9 mouse cellular contexts compared by ENCODE assay signal in the genomic region with DNA sequence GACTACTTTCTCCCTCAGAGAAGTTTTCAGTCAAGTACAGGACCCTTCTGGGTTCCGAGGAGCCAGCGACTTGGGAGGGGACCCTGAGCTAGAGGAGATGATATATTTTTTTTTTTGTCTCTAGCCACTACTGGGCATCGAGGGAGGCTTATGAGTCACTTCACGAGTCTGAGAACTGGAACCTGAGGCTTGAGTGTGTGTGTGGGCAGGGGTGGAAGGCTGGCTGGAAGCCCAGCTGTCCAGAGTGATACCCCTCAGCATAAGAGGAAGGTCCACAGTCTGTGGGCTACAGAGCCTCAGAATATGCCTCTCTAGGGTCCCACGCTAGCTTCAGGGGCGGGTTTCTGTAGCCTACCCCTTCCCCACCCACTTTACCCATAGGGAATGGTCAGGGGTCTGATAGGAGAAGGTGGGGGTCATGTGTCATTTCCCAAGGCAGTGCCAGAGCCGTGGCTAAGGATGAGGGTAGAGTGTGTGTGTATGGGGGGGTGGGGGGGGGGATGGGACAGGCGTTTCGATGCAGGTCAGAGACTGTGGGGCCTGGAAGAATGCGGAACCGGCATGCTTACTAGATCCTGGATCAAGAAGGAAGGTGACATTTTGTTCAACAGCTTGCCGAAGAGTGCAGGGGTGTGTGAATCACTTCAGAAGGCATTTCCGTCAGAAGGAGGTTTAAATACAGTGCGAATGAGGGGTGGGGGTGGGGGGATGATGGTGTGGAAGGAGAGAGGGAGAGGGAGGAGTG. TPM values are rescaled to one million over a fixed set of nuclear protein-coding genes. Genes with fewer than 3 reads are reported as not detected.
DNase-seq lines count a peak whose midpoint lies in the region; ATAC-seq and TF ChIP-seq lines count a peak whose summit lies in the region.
"Had no signal": no experiment of that assay in that cellular context is flagged by ENCODE, and none has a peak within 500 bp of the region (broad histone marks: within the 10 kb centered on the region; RNA-seq: fewer than 3 reads in every experiment).

No protein-coding gene starts in this region.

- 0 out of 2 replicates have a peak, but pooled peaks cover 3% of the 10 kb centered on the region for H3K9me3 ChIP-seq in heart, embryonic 12.5 days (replicated peaks)
- no peaks in the 10 kb centered on the region for H3K9me3 ChIP-seq in lung, embryonic 15.5 days
- no peaks in the 10 kb centered on the region for H3K9me3 ChIP-seq in G1E (replicated peaks)
- no peaks in the 10 kb centered on the region for H3K9me3 ChIP-seq in liver, embryonic 15.5 days (replicated peaks)

- H3K36me3 ChIP-seq in heart, embryonic 12.5 days: no peaks in the 10 kb centered on the region
- H3K36me3 ChIP-seq in lung, embryonic 15.5 days: no peaks in the 10 kb centered on the region
- peaks cover 87% of the 10 kb centered on the region for H3K36me3 ChIP-seq in G1E (replicated peaks)
- H3K36me3 ChIP-seq in liver, embryonic 15.5 days (replicated peaks): 0 out of 2 replicates have a peak, but pooled peaks cover 5% of the 10 kb centered on the region

- no peak for DNase-seq in heart, adult 9 months (ENCODE audit: low spot score in 2 of 2)
- DNase-seq in lung, postnatal 14 days: no peak
- DNase-seq in G1E (ENCODE audit: low spot score): no peak
- DNase-seq in adrenal gland, postnatal 14 days: no peak
- DNase-seq in gastrocnemius, postnatal 10 days: no peak
- DNase-seq: kidney, adult 2 months had no signal

- no peak for TF ChIP-seq CTCF in G1E (IDR thresholded peaks at IDR 0.05; ENCODE audit: low read depth, low read length)

- H3K27me3 ChIP-seq in heart, embryonic 12.5 days (replicated peaks): no peaks in the 10 kb centered on the region
- no peaks in the 10 kb centered on the region for H3K27me3 ChIP-seq in lung, embryonic 15.5 days
- H3K27me3 ChIP-seq in G1E (ENCODE audit: insufficient read depth, low read length): no peaks in the 10 kb centered on the region
- H3K27me3 ChIP-seq in liver, embryonic 15.5 days: no peaks in the 10 kb centered on the region

- 43% methylated on average over 14 of the region's 14 CpGs for WGBS in heart, embryonic 12.5 days
- 38% methylated on average over 14 of the region's 14 CpGs for WGBS in lung, embryonic 15.5 days
- 38% methylated on average over 14 of the region's 14 CpGs for WGBS in liver, embryonic 15.5 days (ENCODE audit: insufficient replicate concordance)

- H3K4me2 ChIP-seq in heart, embryonic 12.5 days: peak overlapping the region; percentile 2
- no peak overlapping the region for H3K4me2 ChIP-seq in lung, embryonic 15.5 days
- H3K4me2 ChIP-seq in liver, embryonic 15.5 days: 0 out of 2 replicates have a peak overlapping the region, but pooled peaks have one; percentile 16

- peak overlapping the region; percentile 45; the same call in 1 of the 2 replicates for H3K27ac ChIP-seq in heart, embryonic 12.5 days (ENCODE audit: poor library complexity, severe bottlenecking)
- H3K27ac ChIP-seq in lung, embryonic 15.5 days: peak overlapping the region; percentile 36; the same call in 1 of the 2 replicates
- peak overlapping the region; percentile 39; the same call in 1 of the 2 replicates for H3K27ac ChIP-seq in liver, embryonic 15.5 days (replicated peaks)

- ATAC-seq in heart, embryonic 12.5 days (ENCODE audit: insufficient number of reproducible peaks, low FRiP score): 0 out of 2 replicates have a peak, but pooled peaks have one; percentile 7
- 0 out of 2 replicates have a peak, but pooled peaks have one; percentile 32 for ATAC-seq in lung, embryonic 15.5 days (ENCODE audit: borderline replicate concordance, extremely low read depth, low FRiP score, low TSS enrichment)
- ATAC-seq in G1E (ENCODE audit: extremely low read depth, insufficient number of reproducible peaks, low FRiP score, poor library complexity, severe bottlenecking): no peak
- ATAC-seq in liver, embryonic 15.5 days (ENCODE audit: insufficient read depth): no peak

- H3K9ac ChIP-seq in heart, embryonic 12.5 days: no peak overlapping the region
- no peak overlapping the region for H3K9ac ChIP-seq in lung, embryonic 15.5 days
- no peak overlapping the region for H3K9ac ChIP-seq in liver, embryonic 15.5 days

- no peak overlapping the region for H3K4me3 ChIP-seq in heart, embryonic 12.5 days
- no peak overlapping the region for H3K4me3 ChIP-seq in lung, embryonic 15.5 days
- H3K4me3 ChIP-seq in G1E (ENCODE audit: low read depth, low read length): peak overlapping the region; percentile 64; the same call in 1 of the 2 replicates
- no peak overlapping the region for H3K4me3 ChIP-seq in liver, embryonic 15.5 days (replicated peaks)

- peaks cover 68% of the 10 kb centered on the region for H3K4me1 ChIP-seq in heart, embryonic 12.5 days (replicated peaks)
- peaks cover 40% of the 10 kb centered on the region for H3K4me1 ChIP-seq in lung, embryonic 15.5 days
- H3K4me1 ChIP-seq in G1E (ENCODE audit: insufficient read depth, low read depth, low read length): peaks cover 98% of the 10 kb centered on the region
- H3K4me1 ChIP-seq in liver, embryonic 15.5 days (replicated peaks): peaks cover 92% of the 10 kb centered on the region

RNA-seq across cellular contexts. Expression of a gene that starts 9.5 kb away (rescaled TPM):
- 14.3 and 14.8 TPM in 2 replicates for polyA plus RNA-seq in heart, embryonic 12.5 days (2016; fragmentation: Nextera tagmentation; extraction: Ambion mirVana)
- 12.9 and 14.6 TPM in 2 replicates for polyA plus RNA-seq in lung, embryonic 15.5 days (2015; fragmentation: Nextera tagmentation; extraction: Ambion mirVana)
- total RNA-seq in G1E (2014; fragmentation: Nextera tagmentation): 23.2 and 23.6 TPM in 2 replicates
- total RNA-seq in G1E (2017): 55.4 and 56.8 TPM in 2 replicates
- 33.4 and 35.2 TPM in 2 replicates for polyA plus RNA-seq in G1E (2012)
- polyA plus RNA-seq in liver, embryonic 15.5 days (2015; fragmentation: Nextera tagmentation; extraction: Ambion mirVana): 6.3 and 7.8 TPM in 2 replicates
- total RNA-seq in adrenal gland, postnatal 14 days (2021): 16.1 and 17.5 TPM in 2 replicates
- 10 to 100 TPM; 11.4 to 11.5 TPM for total RNA-seq in gastrocnemius, postnatal 10 days (2021)

RNA-seq across cellular contexts. Expression of a gene that starts 33.4 kb away (rescaled TPM):
- 2.0 and 2.3 TPM in 2 replicates for polyA plus RNA-seq in heart, embryonic 12.5 days (2016; fragmentation: Nextera tagmentation; extraction: Ambion mirVana)
- polyA plus RNA-seq in lung, embryonic 15.5 days (2015; fragmentation: Nextera tagmentation; extraction: Ambion mirVana): 4.3 and 4.8 TPM in 2 replicates
- total RNA-seq in G1E (2014; fragmentation: Nextera tagmentation) (4.6 and 4.7 TPM in 2 replicates), G1E (2017) (1.3 TPM in 2 replicates)
- 21.7 and 27.6 TPM in 2 replicates for polyA plus RNA-seq in G1E (2012)
- polyA plus RNA-seq in liver, embryonic 15.5 days (2015; fragmentation: Nextera tagmentation; extraction: Ambion mirVana): 0.01 and 0.08 TPM in 2 replicates
- 4.5 and 4.6 TPM in 2 replicates for total RNA-seq in adrenal gland, postnatal 14 days (2021)
- total RNA-seq in gastrocnemius, postnatal 10 days (2021): under 1 TPM; 0.73 to 0.88 TPM

Comparison
In these comparisons a context has a peak if more than half of its experiments do, and no peak if none do; other contexts are left out.
1. ATAC-seq: peak in heart, embryonic 12.5 days (single experiment) and lung, embryonic 15.5 days (single experiment); none in G1E (single experiment) and liver, embryonic 15.5 days (single experiment).
2. Peak in every context shown above with its lines, with median percentiles within 50 percentile points of each other: H3K27ac ChIP-seq.